Mouse (Mus musculus) cerebellum, adult 18-20 months (tissue): ENCODE results near the gene Rpl19.

ENCODE experiments used
- DNase-seq, 2 experiments: peaks; one replicate each; pipeline ENCODE4 v3.0.0; 2021

Rpl19 gene

DNA sequence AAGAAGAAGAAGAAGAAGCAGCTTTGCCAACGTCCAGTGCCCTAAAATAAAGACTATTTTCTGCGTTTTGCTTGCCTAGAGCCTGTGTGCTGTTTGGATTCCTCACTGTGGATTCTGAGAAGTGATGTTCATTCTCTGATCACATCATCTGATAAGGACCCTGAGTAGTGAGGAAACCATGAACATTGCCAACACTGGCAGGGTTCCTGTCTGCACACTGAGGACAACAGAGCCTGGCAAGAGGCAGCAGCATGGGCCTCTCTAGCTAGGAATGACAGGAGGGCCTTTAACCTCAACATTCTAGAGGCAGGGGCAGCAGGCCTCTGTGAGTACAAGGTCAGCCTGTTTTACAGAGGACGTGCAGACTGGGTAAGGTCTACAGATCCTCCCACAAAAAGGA, 2.0 kb upstream of the Rpl19 start:
- no peak for DNase-seq

- DNase-seq = no peak
Observed at GRCm38 (mm10) chr11:98026248-98026569, 301 bp upstream of the Rpl19 start.

GRCm38 (mm10) chr11:98027297-98027688, 783 bp downstream of the Rpl19 start:
- no peak for DNase-seq

DNA sequence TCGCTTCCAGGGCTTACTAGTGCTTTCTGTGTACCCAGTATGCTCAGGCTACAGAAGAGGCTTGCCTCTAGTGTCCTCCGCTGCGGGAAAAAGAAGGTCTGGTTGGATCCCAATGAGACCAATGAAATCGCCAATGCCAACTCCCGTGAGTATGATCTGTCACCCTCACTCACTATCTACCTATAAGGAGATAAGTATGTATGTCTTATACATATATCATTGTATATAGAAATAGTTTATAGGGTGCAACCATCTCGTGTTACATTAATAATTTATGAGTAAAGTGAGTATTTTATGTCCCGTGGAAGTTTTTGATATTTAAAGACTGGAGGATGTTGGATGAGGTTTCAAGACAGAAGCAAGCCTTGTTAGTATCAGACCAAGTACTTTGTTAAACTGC, 1.3 kb downstream of the Rpl19 start:
- DNase-seq = no peak

- DNase-seq = no peak
Observed at GRCm38 (mm10) chr11:98030701-98031442, 4.4 kb downstream of the Rpl19 start.

DNA sequence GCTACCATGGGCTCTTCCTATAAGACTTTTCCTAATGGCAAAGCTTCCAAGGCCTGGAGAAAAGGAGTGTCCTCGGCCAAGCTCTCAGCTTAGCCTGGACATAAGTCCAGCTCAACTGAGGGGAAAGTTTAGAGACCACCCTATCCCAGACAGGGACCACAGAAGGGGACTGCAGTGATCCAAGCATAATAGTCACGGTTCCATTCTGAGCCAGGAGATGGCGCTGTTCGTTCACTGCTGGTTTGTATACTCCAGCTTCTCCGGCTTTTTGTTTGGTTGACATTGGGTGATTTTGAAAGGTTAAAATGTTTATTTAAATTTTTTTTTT, 4.9 kb downstream of the Rpl19 start:
- peak; percentile 76 to 87 for DNase-seq

- DNase-seq = no peak
Observed at GRCm38 (mm10) chr11:98034061-98034460, 7.6 kb downstream of the Rpl19 start.

- DNase-seq = no peak
Observed at GRCm38 (mm10) chr11:98034840-98035239, 8.3 kb downstream of the Rpl19 start.

GRCm38 (mm10) chr11:98035977-98036377, 9.5 kb downstream of the Rpl19 start:
- DNase-seq = peak; percentile 75 to 76

DNA sequence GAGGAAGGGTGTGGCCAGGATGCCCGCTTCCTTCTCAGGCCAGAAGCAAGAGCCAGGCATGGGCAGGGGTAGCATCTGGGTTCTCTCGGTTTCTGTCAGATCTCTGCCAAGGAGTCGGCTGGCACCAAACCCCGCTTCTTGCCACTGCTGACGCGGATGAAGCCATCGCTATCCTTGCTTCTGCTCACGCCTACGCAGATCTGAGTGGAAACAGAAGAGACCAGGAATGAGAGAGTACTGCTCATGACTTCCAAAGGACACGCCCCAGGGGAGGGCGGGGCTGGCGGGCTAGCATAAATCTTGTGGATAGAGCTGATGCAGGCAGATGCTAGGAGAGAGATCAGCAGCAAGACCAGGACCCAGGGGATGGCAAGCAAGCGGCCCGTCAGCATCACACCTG, 11.4 kb downstream of the Rpl19 start:
- peak in 1 of 2 experiments; percentile 46 for DNase-seq

DNA sequence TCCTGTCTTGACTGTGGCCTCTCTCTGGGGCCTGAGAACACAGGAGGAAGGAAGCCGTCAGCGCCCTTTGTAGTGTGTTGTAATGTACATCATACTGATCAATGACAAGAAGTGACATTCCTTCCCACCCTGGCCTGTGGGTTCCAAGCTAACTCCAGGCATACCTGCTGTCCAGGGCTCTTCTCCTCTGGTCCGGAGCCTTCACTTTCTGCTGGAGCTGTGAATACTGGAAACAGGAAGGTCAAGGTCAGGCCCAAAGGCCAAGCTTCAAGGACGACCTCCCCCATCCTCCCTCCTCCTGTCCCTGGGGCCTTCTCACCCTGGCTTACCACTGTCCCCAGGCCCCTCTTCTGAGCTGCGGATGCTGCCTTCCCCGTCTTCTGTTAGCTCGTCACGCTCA, 14.5 kb downstream of the Rpl19 start:
- no peak for DNase-seq

GRCm38 (mm10) chr11:98042741-98043140, 16.2 kb downstream of the Rpl19 start:
- peak in 1 of 2 experiments; percentile 10 for DNase-seq

GRCm38 (mm10) chr11:98044074-98044473, 17.6 kb downstream of the Rpl19 start:
- DNase-seq = peak in 1 of 2 experiments; percentile 51

GRCm38 (mm10) chr11:98045596-98045995, 19.1 kb downstream of the Rpl19 start:
- DNase-seq = peak in 1 of 2 experiments; percentile 11

- peak in 1 of 2 experiments; percentile 10 for DNase-seq
Observed at GRCm38 (mm10) chr11:98046466-98046865, 20.0 kb downstream of the Rpl19 start.

GRCm38 (mm10) chr11:98047745-98048144, 21.2 kb downstream of the Rpl19 start:
- peak; percentile 85 to 91 for DNase-seq

GRCm38 (mm10) chr11:98049672-98050519, 23.4 kb downstream of the Rpl19 start:
- peak in 1 of 2 experiments; percentile 5 for DNase-seq

DNA sequence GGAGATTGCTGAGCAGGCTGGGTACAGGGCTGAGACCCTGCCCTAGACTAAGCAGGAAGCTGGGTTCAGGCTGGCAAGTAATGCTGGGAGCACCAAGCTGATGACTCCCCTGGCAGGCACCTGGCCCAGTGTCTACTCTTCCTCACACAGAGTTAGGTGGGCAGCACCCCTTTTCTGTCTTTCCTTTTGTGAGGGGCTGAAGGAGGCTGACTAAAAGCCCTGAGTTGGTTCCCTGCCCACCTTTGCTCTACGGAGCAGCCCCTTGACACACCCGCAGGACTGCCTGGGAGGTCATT, 24.0 kb downstream of the Rpl19 start:
- DNase-seq = no peak

GRCm38 (mm10) chr11:98050940-98051339, 24.4 kb downstream of the Rpl19 start:
- peak in 1 of 2 experiments; percentile 9 for DNase-seq

DNA sequence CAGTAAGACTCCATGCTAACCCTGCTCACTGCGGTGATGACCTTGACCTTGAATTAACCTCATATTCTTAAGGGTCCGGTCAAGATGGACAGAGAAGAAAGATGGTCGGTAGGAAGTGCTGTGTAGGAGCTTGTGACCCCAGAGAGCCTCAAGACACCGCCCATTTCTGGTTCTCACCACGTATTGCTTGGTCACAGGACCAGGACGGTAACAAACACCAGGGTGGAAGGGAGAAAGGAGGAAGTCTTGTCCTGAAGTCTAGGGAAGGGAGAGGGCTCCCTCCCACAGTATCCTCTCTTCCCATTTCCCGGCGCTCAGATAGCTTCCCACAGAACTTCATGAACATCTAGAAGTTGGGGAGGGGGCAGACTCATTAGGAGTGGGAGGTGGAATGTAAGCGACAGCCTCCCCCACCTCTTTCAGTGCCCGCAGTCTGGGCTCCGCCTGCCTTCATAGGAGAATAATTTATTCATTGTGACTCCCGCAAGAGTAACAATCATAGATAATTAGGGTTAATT, 25.2 kb downstream of the Rpl19 start:
- peak in 1 of 2 experiments; percentile 14 for DNase-seq

GRCm38 (mm10) chr11:98052129-98052988, 25.8 kb downstream of the Rpl19 start:
- DNase-seq = peak in 1 of 2 experiments; percentile 50

- DNase-seq = peak; percentile 75 to 93
Observed at GRCm38 (mm10) chr11:98052989-98053834, 26.7 kb downstream of the Rpl19 start, which contains the start of gene Stac2. TSS of gene Stac2 (minus strand) at chr11:98053462.
